Mouse (Mus musculus): ENCODE results near the gene Mfsd4b2. TPM values are rescaled to one million over a fixed set of nuclear protein-coding genes. Genes with fewer than 3 reads are reported as not detected.
A peak's percentile ranks its signal among the peaks of the same experiment; 100 is the strongest.

Gene Mfsd4b2
- polyA plus RNA-seq, 1 experiment: not detected

GRCm38 (mm10) chr10:39912616-39913015 lies 14.1 kb downstream of the Mfsd4b2 start:
- Histone ChIP-seq H3K4me1 (ENCODE audit: control insufficient read depth, insufficient read depth, insufficient read length) (no peaks in the 10 kb centered on the region), H3K4me3 (ENCODE audit: extremely low read depth, insufficient read depth, insufficient read length) (no peak overlapping the region), H3K36me3 (ENCODE audit: control insufficient read depth, insufficient read depth, low read length) (no peaks in the 10 kb centered on the region), H3K27ac (ENCODE audit: insufficient read depth, low read length) (no peak overlapping the region), H3K27me3 (ENCODE audit: control insufficient read depth, insufficient read depth, low read length) (no peaks in the 10 kb centered on the region)
- no peak for DNase-seq (ENCODE audit: low read depth in 1 of 2, low spot score in 2 of 2)
- TF ChIP-seq POLR2A (IDR thresholded peaks at IDR 0.05; ENCODE audit: low read depth, low read length) (no peak), CTCF (IDR thresholded peaks at IDR 0.05; ENCODE audit: extremely low read depth, insufficient read depth, insufficient read length, insufficient replicate concordance) (no peak)

DNA sequence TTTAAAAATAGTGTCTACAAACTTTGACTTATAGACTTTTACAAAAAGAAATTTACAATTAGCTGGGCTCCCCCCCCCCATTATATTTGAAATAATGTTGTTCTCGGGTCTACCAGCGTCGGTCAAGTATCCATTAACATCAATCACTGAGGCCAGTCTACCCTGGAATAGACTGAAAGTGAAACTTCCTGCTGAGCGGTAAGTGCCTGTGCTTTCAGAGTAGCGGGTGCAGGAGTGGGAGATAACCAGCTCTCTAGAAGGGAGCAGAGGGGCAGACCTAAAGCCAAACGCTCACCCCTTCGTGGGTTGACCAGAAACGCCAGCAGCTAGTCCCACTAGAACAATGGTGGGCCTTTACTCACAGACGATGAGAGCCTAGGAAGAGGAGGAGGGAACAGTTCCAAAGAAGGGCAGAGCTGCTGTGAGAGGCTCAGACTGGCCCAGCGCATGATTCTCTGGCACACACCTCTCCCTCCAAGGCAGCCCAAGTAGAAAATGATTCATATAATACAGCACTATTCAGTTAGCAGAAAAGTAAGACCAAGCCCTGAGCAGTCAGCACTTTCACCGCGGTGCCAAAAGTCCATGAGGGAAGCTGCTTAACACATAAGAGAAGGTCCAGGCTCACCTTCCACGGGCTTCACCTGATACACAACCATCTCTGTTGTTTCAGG lies 17.8 kb downstream of the Mfsd4b2 start:
- Histone ChIP-seq H3K27ac (ENCODE audit: insufficient read depth, low read length) (no peak overlapping the region), H3K4me3 (ENCODE audit: extremely low read depth, insufficient read depth, insufficient read length) (peak overlapping the region; percentile 43; the same call in 1 of the 2 replicates), H3K36me3 (ENCODE audit: control insufficient read depth, insufficient read depth, low read length) (no peaks in the 10 kb centered on the region), H3K27me3 (ENCODE audit: control insufficient read depth, insufficient read depth, low read length) (no peaks in the 10 kb centered on the region), H3K4me1 (ENCODE audit: control insufficient read depth, insufficient read depth, insufficient read length) (no peaks in the 10 kb centered on the region)
- no peak for DNase-seq (ENCODE audit: low read depth in 1 of 2, low spot score in 2 of 2)
- WGBS: 54% methylated on average over 13 of the region's 13 CpGs
- TF ChIP-seq POLR2A (IDR thresholded peaks at IDR 0.05; ENCODE audit: low read depth, low read length): no peak
- TF ChIP-seq CTCF (IDR thresholded peaks at IDR 0.05; ENCODE audit: extremely low read depth, insufficient read depth, insufficient read length, insufficient replicate concordance): no peak

GRCm38 (mm10) chr10:39906799-39907658 lies 19.7 kb downstream of the Mfsd4b2 start:
- Histone ChIP-seq H3K4me3 (ENCODE audit: extremely low read depth, insufficient read depth, insufficient read length) (no peak overlapping the region), H3K4me1 (ENCODE audit: control insufficient read depth, insufficient read depth, insufficient read length) (no peaks in the 10 kb centered on the region), H3K27me3 (ENCODE audit: control insufficient read depth, insufficient read depth, low read length) (no peaks in the 10 kb centered on the region), H3K36me3 (ENCODE audit: control insufficient read depth, insufficient read depth, low read length) (no peaks in the 10 kb centered on the region), H3K27ac (ENCODE audit: insufficient read depth, low read length) (no peak overlapping the region)
- no peak for TF ChIP-seq POLR2A (IDR thresholded peaks at IDR 0.05; ENCODE audit: low read depth, low read length)
- TF ChIP-seq CTCF (IDR thresholded peaks at IDR 0.05; ENCODE audit: extremely low read depth, insufficient read depth, insufficient read length, insufficient replicate concordance): no peak
- WGBS: 90% methylated on average over 10 of the region's 10 CpGs
- no peak for DNase-seq (ENCODE audit: low read depth in 1 of 2, low spot score in 2 of 2)

DNA sequence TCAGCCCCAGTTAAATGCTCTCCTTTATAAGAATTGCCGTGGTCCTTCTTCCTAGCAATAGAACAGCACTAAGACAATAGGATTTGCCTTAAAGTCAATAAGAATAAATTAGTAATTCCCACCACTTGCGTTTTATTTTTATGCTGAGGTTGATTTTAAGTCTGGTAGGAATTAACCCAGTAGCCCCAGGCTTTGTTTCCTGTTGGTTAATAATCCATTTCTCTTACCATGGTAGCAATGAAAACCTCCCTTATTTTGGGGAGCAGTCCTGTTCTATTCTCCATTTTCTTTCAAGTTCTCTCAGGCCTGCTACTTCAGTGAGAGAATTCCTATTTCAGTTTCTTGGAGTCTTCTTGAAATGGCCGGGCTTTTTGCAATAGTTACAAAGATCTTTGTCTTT lies 22.5 kb downstream of the Mfsd4b2 start:
- no peak overlapping the region for H3K4me3 ChIP-seq (ENCODE audit: extremely low read depth, insufficient read depth, insufficient read length)
- no peaks in the 10 kb centered on the region for H3K27me3 ChIP-seq (ENCODE audit: control insufficient read depth, insufficient read depth, low read length)
- DNase-seq (ENCODE audit: low read depth in 1 of 2, low spot score in 2 of 2): no peak
- TF ChIP-seq POLR2A (IDR thresholded peaks at IDR 0.05; ENCODE audit: low read depth, low read length) (no peak), CTCF (IDR thresholded peaks at IDR 0.05; ENCODE audit: extremely low read depth, insufficient read depth, insufficient read length, insufficient replicate concordance) (no peak)
- H3K4me1 ChIP-seq (ENCODE audit: control insufficient read depth, insufficient read depth, insufficient read length): no peaks in the 10 kb centered on the region
- H3K36me3 ChIP-seq (ENCODE audit: control insufficient read depth, insufficient read depth, low read length): no peaks in the 10 kb centered on the region
- WGBS: 93% methylated on average over 3 of the region's 3 CpGs
- H3K27ac ChIP-seq (ENCODE audit: insufficient read depth, low read length): no peak overlapping the region

DNA sequence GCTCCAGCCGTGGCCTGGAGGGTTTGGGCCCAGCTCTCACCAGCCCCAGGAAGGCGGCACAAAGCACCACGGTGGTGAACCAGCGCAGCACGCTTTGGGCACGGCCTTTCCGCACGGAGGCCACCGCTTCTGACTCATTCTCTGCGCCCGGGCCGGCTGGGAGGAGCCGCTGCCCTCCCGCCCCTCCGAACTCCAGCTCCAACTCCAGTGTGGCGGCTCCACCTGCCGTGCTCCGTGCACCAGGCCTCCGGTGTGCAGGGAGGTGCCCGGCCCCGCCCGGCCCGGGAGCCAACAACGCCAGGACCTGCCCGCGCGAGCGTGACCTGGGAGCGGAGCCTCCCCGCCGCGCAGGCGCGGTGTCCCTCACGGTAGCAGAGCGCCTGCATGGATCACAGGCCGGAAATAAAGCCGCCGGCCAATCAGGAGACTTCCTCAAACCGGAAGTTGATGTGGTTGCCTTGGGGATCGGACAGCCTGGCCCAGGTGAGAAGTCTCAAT lies 27.8 kb downstream of the Mfsd4b2 start, which contains the start of gene Mfsd4b4:
Gene Mfsd4b4, minus strand, starts transcription at position 365 of the 498 bp plus-strand sequence.
- WGBS: under 1% methylated on average over 41 of the region's 41 CpGs
- Histone ChIP-seq H3K27me3 (ENCODE audit: control insufficient read depth, insufficient read depth, low read length) (no peaks in the 10 kb centered on the region), H3K4me1 (ENCODE audit: control insufficient read depth, insufficient read depth, insufficient read length) (no peaks in the 10 kb centered on the region), H3K4me3 (ENCODE audit: extremely low read depth, insufficient read depth, insufficient read length) (peak within 1 kb of the TSS; percentile 83), H3K27ac (ENCODE audit: insufficient read depth, low read length) (peak within 1 kb of the TSS; percentile 26), H3K36me3 (ENCODE audit: control insufficient read depth, insufficient read depth, low read length) (no peaks in the 10 kb centered on the region)
- peak; percentile 50 to 74 for DNase-seq (ENCODE audit: low read depth in 1 of 2, low spot score in 2 of 2)
- TF ChIP-seq CTCF (IDR thresholded peaks at IDR 0.05; ENCODE audit: extremely low read depth, insufficient read depth, insufficient read length, insufficient replicate concordance) (no peak), POLR2A (IDR thresholded peaks at IDR 0.05; ENCODE audit: low read depth, low read length) (peak; percentile 45)

GRCm38 (mm10) chr10:39896503-39896902 lies 30.2 kb downstream of the Mfsd4b2 start:
- WGBS: 90% methylated on average over 5 of the region's 5 CpGs
- Histone ChIP-seq H3K4me1 (ENCODE audit: control insufficient read depth, insufficient read depth, insufficient read length) (no peaks in the 10 kb centered on the region), H3K27ac (ENCODE audit: insufficient read depth, low read length) (no peak overlapping the region), H3K27me3 (ENCODE audit: control insufficient read depth, insufficient read depth, low read length) (no peaks in the 10 kb centered on the region), H3K4me3 (ENCODE audit: extremely low read depth, insufficient read depth, insufficient read length) (no peak overlapping the region), H3K36me3 (ENCODE audit: control insufficient read depth, insufficient read depth, low read length) (no peaks in the 10 kb centered on the region)
- DNase-seq (ENCODE audit: low read depth in 1 of 2, low spot score in 2 of 2): no peak
- TF ChIP-seq CTCF (IDR thresholded peaks at IDR 0.05; ENCODE audit: extremely low read depth, insufficient read depth, insufficient read length, insufficient replicate concordance) (no peak), POLR2A (IDR thresholded peaks at IDR 0.05; ENCODE audit: low read depth, low read length) (no peak)

Data from spleen, adult 2 months (tissue).